Mouse (Mus musculus) stomach, postnatal 0 days (tissue): Measurements from ENCODE around the gene Nrde2.

Experiments
- CTCF ChIP-seq: IDR thresholded peaks from 2 replicates; pipeline ENCODE4 v1.5.1; 2016; ENCODE audit warnings: antibody characterized with exemption, low read depth, mild to moderate bottlenecking, moderate library complexity
- EP300 ChIP-seq: optimal IDR thresholded peaks from 2 replicates; pipeline ENCODE3; 2016; ENCODE audit warnings: antibody characterized with exemption

- TF ChIP-seq CTCF, result no peak
- TF ChIP-seq EP300, result peak; percentile 4
These were observed 28.4 kb upstream of the Nrde2 start for GRCm38 (mm10) chr12:100187756-100188430.
